Mouse (Mus musculus): ENCODE results near the gene Slit2.

DNA sequence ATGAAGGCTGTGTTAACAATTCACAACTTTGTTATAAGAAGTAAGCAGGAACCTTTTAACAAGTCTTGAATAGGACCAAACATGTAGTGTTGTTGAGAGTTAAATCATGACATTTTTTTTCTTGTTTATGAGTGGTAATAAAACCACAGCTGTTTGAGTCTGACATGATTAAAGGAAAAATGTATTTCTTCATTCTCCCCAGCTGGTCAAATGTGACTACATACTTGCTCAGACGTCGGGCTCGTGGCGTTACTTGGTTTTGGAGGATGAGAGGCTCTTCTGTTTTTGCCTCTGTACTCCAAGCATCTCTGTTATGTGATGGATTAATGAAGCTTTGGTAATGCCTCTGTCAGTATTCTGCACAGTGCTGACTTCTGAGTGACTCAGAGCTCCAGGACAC lies 40.5 kb downstream of the Slit2 start:
- TF ChIP-seq CTCF (IDR thresholded peaks at IDR 0.05; ENCODE audit: control insufficient read depth, insufficient read depth, insufficient replicate concordance, low read depth, low read length) = no peak
- TF ChIP-seq POLR2A (IDR thresholded peaks at IDR 0.05; ENCODE audit: control insufficient read depth, low read depth, low read length) = no peak

Measured in testis, adult 2 months (tissue).